Mouse (Mus musculus): ENCODE data around the gene Lclat1. TPM values are rescaled to one million over a fixed set of nuclear protein-coding genes. Genes with fewer than 3 reads are reported as not detected.

The Lclat1 gene
- polyA plus RNA-seq, 1 experiment from 2014 or later = 24.9 TPM

- Histone ChIP-seq H3K9me3 (ENCODE audit: control insufficient read depth, low read length) (no peaks in the 10 kb centered on the region), H3K27ac (ENCODE audit: low read depth, low read length) (no peak overlapping the region), H3K4me3 (ENCODE audit: low read length) (no peak overlapping the region), H3K36me3 (ENCODE audit: control insufficient read depth, insufficient read depth, low read length) (no peaks in the 10 kb centered on the region), H3K27me3 (ENCODE audit: control insufficient read depth, insufficient read depth, low read length) (no peaks in the 10 kb centered on the region), H3K9ac (ENCODE audit: low read depth, low read length) (no peak overlapping the region), H3K4me2 (replicated peaks; ENCODE audit: low read depth, low read length) (no peak overlapping the region), H3K4me1 (ENCODE audit: control insufficient read depth, insufficient read depth, low read length) (no peaks in the 10 kb centered on the region; the same call in 1 of the 2 replicates)
- no peak for ATAC-seq (ENCODE audit: low FRiP score, low TSS enrichment)
- WGBS = 71% methylated on average over 4 of the region's 4 CpGs
These were observed 10.9 kb downstream of the Lclat1 start for GRCm38 (mm10) chr17:73118702-73119101.

GRCm38 (mm10) chr17:73119150-73119549, 11.4 kb downstream of the Lclat1 start:
- no peaks in the 10 kb centered on the region for H3K9me3 ChIP-seq (ENCODE audit: control insufficient read depth, low read length)
- H3K4me2 ChIP-seq (replicated peaks; ENCODE audit: low read depth, low read length) = no peak overlapping the region
- no peaks in the 10 kb centered on the region for H3K27me3 ChIP-seq (ENCODE audit: control insufficient read depth, insufficient read depth, low read length)
- no peak overlapping the region for H3K27ac ChIP-seq (ENCODE audit: low read depth, low read length)
- no peaks in the 10 kb centered on the region for H3K4me1 ChIP-seq (ENCODE audit: control insufficient read depth, insufficient read depth, low read length)
- H3K36me3 ChIP-seq (ENCODE audit: control insufficient read depth, insufficient read depth, low read length) = no peaks in the 10 kb centered on the region
- ATAC-seq (ENCODE audit: low FRiP score, low TSS enrichment) = no peak
- WGBS = 75% methylated on average over 6 of the region's 6 CpGs
- H3K9ac ChIP-seq (ENCODE audit: low read depth, low read length) = no peak overlapping the region
- H3K4me3 ChIP-seq (ENCODE audit: low read length) = no peak overlapping the region

- H3K4me1 ChIP-seq (ENCODE audit: control insufficient read depth, insufficient read depth, low read length) = no peaks in the 10 kb centered on the region
- no peaks in the 10 kb centered on the region for H3K36me3 ChIP-seq (ENCODE audit: control insufficient read depth, insufficient read depth, low read length)
- no peak for ATAC-seq (ENCODE audit: low FRiP score, low TSS enrichment)
- 81% methylated on average over 5 of the region's 5 CpGs for WGBS
- H3K9me3 ChIP-seq (ENCODE audit: control insufficient read depth, low read length) = no peaks in the 10 kb centered on the region
- no peaks in the 10 kb centered on the region for H3K27me3 ChIP-seq (ENCODE audit: control insufficient read depth, insufficient read depth, low read length)
- no peak overlapping the region for H3K4me3 ChIP-seq (ENCODE audit: low read length)
- H3K9ac ChIP-seq (ENCODE audit: low read depth, low read length) = no peak overlapping the region
- H3K4me2 ChIP-seq (replicated peaks; ENCODE audit: low read depth, low read length) = no peak overlapping the region
- H3K27ac ChIP-seq (ENCODE audit: low read depth, low read length) = no peak overlapping the region
These were observed 12.8 kb downstream of the Lclat1 start for GRCm38 (mm10) chr17:73120545-73120944.

- Histone ChIP-seq H3K36me3 (ENCODE audit: control insufficient read depth, insufficient read depth, low read length) (no peaks in the 10 kb centered on the region), H3K4me3 (ENCODE audit: low read length) (no peak overlapping the region), H3K4me2 (replicated peaks; ENCODE audit: low read depth, low read length) (no peak overlapping the region), H3K27me3 (ENCODE audit: control insufficient read depth, insufficient read depth, low read length) (no peaks in the 10 kb centered on the region), H3K4me1 (ENCODE audit: control insufficient read depth, insufficient read depth, low read length) (no peaks in the 10 kb centered on the region), H3K9me3 (ENCODE audit: control insufficient read depth, low read length) (no peaks in the 10 kb centered on the region), H3K27ac (ENCODE audit: low read depth, low read length) (no peak overlapping the region), H3K9ac (ENCODE audit: low read depth, low read length) (no peak overlapping the region)
- ATAC-seq (ENCODE audit: low FRiP score, low TSS enrichment) = no peak
- WGBS = 69% methylated on average over 2 of the region's 2 CpGs
These were observed 13.9 kb downstream of the Lclat1 start for GRCm38 (mm10) chr17:73121726-73122125.

- Histone ChIP-seq H3K4me3 (ENCODE audit: low read length) (no peak overlapping the region), H3K9me3 (ENCODE audit: control insufficient read depth, low read length) (no peaks in the 10 kb centered on the region), H3K4me1 (ENCODE audit: control insufficient read depth, insufficient read depth, low read length) (no peaks in the 10 kb centered on the region), H3K27ac (ENCODE audit: low read depth, low read length) (no peak overlapping the region), H3K36me3 (ENCODE audit: control insufficient read depth, insufficient read depth, low read length) (no peaks in the 10 kb centered on the region), H3K4me2 (replicated peaks; ENCODE audit: low read depth, low read length) (no peak overlapping the region), H3K9ac (ENCODE audit: low read depth, low read length) (no peak overlapping the region), H3K27me3 (ENCODE audit: control insufficient read depth, insufficient read depth, low read length) (no peaks in the 10 kb centered on the region)
- no peak for ATAC-seq (ENCODE audit: low FRiP score, low TSS enrichment)
- 62% methylated on average over 2 of the region's 2 CpGs for WGBS
These were observed 18.6 kb downstream of the Lclat1 start for GRCm38 (mm10) chr17:73126349-73126748.

GRCm38 (mm10) chr17:73126903-73127302, 19.1 kb downstream of the Lclat1 start:
- Histone ChIP-seq H3K4me2 (replicated peaks; ENCODE audit: low read depth, low read length) (no peak overlapping the region), H3K9me3 (ENCODE audit: control insufficient read depth, low read length) (no peaks in the 10 kb centered on the region), H3K27ac (ENCODE audit: low read depth, low read length) (no peak overlapping the region), H3K36me3 (ENCODE audit: control insufficient read depth, insufficient read depth, low read length) (no peaks in the 10 kb centered on the region), H3K9ac (ENCODE audit: low read depth, low read length) (no peak overlapping the region), H3K4me3 (ENCODE audit: low read length) (no peak overlapping the region), H3K27me3 (ENCODE audit: control insufficient read depth, insufficient read depth, low read length) (no peaks in the 10 kb centered on the region), H3K4me1 (ENCODE audit: control insufficient read depth, insufficient read depth, low read length) (no peaks in the 10 kb centered on the region)
- ATAC-seq (ENCODE audit: low FRiP score, low TSS enrichment) = no peak

GRCm38 (mm10) chr17:73136562-73137484, 29.0 kb downstream of the Lclat1 start:
- ATAC-seq (ENCODE audit: low FRiP score, low TSS enrichment) = no peak
- H3K9ac ChIP-seq (ENCODE audit: low read depth, low read length) = no peak overlapping the region
- no peaks in the 10 kb centered on the region for H3K27me3 ChIP-seq (ENCODE audit: control insufficient read depth, insufficient read depth, low read length)
- no peaks in the 10 kb centered on the region for H3K9me3 ChIP-seq (ENCODE audit: control insufficient read depth, low read length)
- H3K27ac ChIP-seq (ENCODE audit: low read depth, low read length) = no peak overlapping the region
- 91% methylated on average over 5 of the region's 5 CpGs for WGBS
- H3K4me3 ChIP-seq (ENCODE audit: low read length) = no peak overlapping the region
- H3K4me2 ChIP-seq (replicated peaks; ENCODE audit: low read depth, low read length) = no peak overlapping the region
- no peaks in the 10 kb centered on the region for H3K36me3 ChIP-seq (ENCODE audit: control insufficient read depth, insufficient read depth, low read length)
- H3K4me1 ChIP-seq (ENCODE audit: control insufficient read depth, insufficient read depth, low read length) = no peaks in the 10 kb centered on the region

GRCm38 (mm10) chr17:73138217-73138616, 30.4 kb downstream of the Lclat1 start:
- 90% methylated on average over 3 of the region's 3 CpGs for WGBS
- H3K27me3 ChIP-seq (ENCODE audit: control insufficient read depth, insufficient read depth, low read length) = no peaks in the 10 kb centered on the region
- H3K9me3 ChIP-seq (ENCODE audit: control insufficient read depth, low read length) = no peaks in the 10 kb centered on the region
- no peaks in the 10 kb centered on the region for H3K36me3 ChIP-seq (ENCODE audit: control insufficient read depth, insufficient read depth, low read length)
- no peaks in the 10 kb centered on the region for H3K4me1 ChIP-seq (ENCODE audit: control insufficient read depth, insufficient read depth, low read length)
- H3K9ac ChIP-seq (ENCODE audit: low read depth, low read length) = no peak overlapping the region
- no peak overlapping the region for H3K27ac ChIP-seq (ENCODE audit: low read depth, low read length)
- H3K4me3 ChIP-seq (ENCODE audit: low read length) = no peak overlapping the region
- no peak overlapping the region for H3K4me2 ChIP-seq (replicated peaks; ENCODE audit: low read depth, low read length)
- ATAC-seq (ENCODE audit: low FRiP score, low TSS enrichment) = no peak

- Histone ChIP-seq H3K9ac (ENCODE audit: low read depth, low read length) (no peak overlapping the region), H3K27me3 (ENCODE audit: control insufficient read depth, insufficient read depth, low read length) (no peaks in the 10 kb centered on the region), H3K4me1 (ENCODE audit: control insufficient read depth, insufficient read depth, low read length) (no peaks in the 10 kb centered on the region), H3K36me3 (ENCODE audit: control insufficient read depth, insufficient read depth, low read length) (no peaks in the 10 kb centered on the region), H3K9me3 (ENCODE audit: control insufficient read depth, low read length) (no peaks in the 10 kb centered on the region), H3K4me3 (ENCODE audit: low read length) (no peak overlapping the region), H3K4me2 (replicated peaks; ENCODE audit: low read depth, low read length) (no peak overlapping the region), H3K27ac (ENCODE audit: low read depth, low read length) (no peak overlapping the region)
- WGBS = 90% methylated on average over 4 of the region's 4 CpGs
- no peak for ATAC-seq (ENCODE audit: low FRiP score, low TSS enrichment)
These were observed 34.2 kb downstream of the Lclat1 start for GRCm38 (mm10) chr17:73142029-73142428.

Measured in kidney, embryonic 14.5 days (tissue).